Mouse (Mus musculus): ENCODE data around the gene Atp5f1. TPM values are rescaled to one million over a fixed set of nuclear protein-coding genes. Genes with fewer than 3 reads are reported as not detected.
"Not testable (repeated sequence)": the region's sequence is repeated elsewhere in the genome, so short reads cannot be mapped to it uniquely, and the experiment has no call there.

Atp5f1 gene
- total RNA-seq, 2 experiments from 2014 or later, result 328 to 331 TPM

DNA sequence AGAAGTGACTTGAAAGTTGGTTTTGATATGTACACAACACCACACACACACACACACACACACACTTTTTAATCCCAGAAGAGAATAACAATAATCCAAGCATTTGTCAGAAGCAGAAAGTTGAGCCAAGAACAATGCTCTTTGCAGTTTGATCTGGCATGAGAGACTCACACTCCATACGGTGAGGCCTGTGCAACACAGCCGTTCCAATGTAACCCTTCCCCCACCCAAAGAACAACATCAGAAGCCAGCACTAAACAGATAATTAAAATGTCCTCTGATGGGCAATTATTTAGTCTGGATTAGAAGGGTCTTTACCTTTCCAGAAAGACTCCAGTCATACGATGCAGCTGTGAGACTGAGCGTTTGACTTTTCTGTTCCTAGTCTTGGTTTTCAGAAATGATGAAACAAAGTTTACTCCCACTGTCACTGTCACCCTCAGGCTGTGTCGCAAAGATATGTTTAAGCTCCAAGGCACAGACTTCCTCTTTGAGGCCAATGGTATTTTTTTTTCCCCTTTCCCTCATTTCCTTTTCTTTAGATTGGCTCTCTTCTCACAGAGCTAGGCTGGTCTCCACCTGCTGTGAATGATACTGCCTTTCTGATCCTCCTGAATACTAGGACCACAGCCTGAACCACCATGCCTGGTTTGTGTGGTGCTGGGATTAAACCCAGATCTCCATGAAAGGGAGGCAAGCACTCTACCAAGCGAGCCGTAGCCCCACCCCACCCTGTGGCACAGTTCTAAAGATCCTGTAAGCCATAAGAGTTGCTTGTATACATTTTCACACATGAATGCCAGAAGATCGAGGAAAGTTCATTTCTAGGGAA, 27.4 kb downstream of the Atp5f1 start, which contains the start of gene I830077J02Rik:
Gene I830077J02Rik (minus strand): TSS at position 425 of the 832 bp plus-strand sequence.
- DNase-seq (ENCODE audit: low spot score in 2 of 2), result no peak

DNA sequence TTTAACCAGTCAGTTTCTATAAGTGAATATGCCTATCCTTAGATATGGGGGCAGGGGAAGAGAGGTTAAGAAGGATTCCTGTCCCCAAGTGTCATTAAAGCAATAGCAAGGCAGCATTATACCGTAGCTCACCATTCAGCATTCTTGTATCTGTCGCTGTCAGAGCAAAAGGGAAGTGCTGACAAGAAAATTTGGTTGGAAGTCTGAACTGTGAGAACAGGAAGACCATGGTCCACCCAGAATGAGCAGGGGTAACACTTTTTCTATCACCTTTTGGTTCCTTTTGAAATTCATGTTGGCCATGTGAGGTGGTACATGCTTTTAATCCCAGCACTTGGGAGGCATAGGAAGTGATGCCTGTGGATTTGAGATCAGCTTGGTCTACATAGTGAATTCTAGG, 28.8 kb downstream of the Atp5f1 start:
- DNase-seq (ENCODE audit: low spot score in 2 of 2), result no peak

DNA sequence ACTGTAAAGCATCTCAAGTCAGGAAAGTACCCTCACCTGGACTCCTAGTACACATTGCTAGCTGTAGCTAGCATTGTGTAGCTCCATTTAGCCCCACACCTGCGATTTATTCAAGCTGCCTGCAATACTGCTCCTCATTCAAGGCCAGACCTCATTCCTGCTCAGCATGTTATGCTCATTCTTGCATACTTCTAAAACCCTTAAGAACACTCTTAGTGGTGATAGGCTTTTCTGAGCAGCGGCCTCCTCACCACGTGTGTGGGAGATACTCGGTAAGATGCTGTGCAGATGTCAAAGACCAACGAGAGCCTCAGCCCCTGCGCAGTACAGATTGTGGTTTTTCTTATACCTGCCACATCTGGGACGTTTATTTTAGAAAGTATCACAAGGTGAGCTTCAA, 30.1 kb downstream of the Atp5f1 start:
- no peak for DNase-seq (ENCODE audit: low spot score in 2 of 2)

DNA sequence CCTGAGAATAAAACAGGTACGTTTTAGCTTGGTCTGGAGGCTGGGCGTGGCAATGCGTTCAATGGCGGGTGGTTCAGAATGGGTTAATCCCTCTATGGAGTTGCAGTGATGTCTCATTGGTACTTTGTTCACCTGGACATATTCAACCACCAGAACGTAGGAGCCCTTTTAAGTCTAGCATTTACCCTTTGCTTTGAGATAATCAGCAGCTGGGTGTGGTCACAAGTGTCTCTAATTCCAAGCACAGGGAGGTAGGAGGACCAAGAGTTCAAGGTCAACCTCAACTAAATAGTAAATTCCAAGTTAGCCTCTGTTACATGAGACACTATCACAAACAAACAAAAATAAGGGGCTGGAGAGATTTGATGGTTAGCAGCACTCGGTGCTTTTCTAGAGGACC, 31.1 kb downstream of the Atp5f1 start:
- no peak for DNase-seq (ENCODE audit: low spot score in 2 of 2)

DNA sequence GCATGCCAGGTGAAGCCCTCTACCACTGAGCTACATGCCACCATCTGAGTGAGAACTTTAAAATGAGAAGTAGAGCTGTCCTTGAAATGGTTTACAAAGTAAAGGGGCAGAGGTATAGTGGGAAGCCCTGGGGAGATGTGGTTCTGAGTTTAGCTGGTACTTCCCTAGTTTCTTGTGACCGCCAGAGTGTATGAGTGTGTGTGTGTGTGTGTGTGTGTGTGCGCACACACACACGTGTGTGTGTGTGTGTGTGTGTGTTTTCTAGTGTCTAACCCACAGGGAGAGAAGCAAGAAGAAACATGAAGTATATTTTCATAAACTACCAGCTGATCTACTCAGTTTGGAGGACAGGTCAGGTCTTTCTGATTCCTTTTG, 31.7 kb downstream of the Atp5f1 start:
- DNase-seq (ENCODE audit: low spot score in 2 of 2), result no peak

DNA sequence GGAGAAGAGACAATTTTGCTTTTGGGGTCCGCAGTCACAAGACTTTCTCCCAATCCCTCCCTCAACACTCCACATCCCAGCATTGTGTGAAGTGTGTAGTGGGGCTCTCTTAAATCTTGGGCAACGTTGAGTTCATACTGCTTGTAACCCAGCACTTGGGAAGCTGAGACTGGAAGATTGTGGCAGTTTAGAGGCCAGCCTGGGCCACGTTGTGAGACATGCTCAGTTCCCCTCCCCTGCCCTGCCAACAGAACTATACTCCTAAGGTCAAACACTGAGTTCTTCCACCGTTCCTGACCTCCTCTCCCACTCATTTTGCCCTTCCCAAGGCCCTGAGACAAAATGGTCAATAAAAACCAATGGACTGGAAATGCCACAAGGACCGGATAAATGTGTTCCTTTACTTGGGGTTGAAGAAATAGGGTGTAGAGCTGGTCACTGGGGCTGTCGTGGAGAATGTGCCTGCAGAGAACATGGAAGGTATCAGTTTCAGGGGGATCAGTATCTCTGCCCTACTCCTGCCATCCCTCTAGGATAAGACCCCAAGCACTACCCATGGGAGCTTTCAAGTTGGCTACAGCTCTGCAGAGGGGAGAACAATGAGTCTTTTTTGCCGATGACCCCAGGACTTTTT, 32.2 kb downstream of the Atp5f1 start:
- no peak for DNase-seq (ENCODE audit: low spot score in 2 of 2)

DNA sequence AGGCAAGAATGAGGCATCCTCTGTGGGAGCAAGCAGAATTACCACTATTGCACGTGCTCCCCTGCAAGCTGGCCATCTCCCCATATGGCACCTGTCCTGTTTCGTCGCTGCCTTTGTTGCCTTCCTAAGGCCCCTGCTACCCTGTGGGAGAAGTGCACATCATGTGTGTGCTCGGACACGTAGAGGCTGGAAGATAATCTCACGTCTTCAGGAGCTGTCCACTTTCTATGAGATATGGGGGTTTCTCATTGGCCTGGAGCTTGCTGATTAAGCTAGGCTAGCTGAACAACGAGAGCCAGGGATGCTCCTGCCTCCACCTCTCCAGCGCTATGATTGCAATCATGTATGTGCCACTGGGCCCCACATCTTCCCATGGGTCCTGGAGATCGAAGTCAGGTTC, 35.3 kb downstream of the Atp5f1 start:
- no peak for DNase-seq (ENCODE audit: low spot score in 2 of 2)

DNA sequence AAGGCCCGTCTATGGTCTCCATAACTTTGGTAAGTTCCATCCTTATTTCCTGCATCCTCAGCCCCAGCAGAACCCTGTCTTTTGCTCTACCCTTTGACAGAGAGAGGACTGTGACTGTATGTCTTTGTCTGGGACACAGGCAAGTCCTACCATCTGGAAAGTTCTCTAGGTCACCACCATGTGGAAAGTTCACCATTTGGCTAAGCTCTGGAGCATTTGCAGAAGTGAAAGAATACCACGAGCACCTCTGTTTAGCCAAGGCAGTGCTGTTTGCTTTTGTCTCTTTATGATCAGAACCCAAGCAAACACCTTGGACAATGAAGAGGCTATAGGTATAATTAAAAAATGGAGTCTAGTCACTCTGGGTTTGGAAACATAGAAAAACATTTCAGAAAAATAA, 37.9 kb downstream of the Atp5f1 start:
- DNase-seq (ENCODE audit: low spot score in 2 of 2), result no peak

DNA sequence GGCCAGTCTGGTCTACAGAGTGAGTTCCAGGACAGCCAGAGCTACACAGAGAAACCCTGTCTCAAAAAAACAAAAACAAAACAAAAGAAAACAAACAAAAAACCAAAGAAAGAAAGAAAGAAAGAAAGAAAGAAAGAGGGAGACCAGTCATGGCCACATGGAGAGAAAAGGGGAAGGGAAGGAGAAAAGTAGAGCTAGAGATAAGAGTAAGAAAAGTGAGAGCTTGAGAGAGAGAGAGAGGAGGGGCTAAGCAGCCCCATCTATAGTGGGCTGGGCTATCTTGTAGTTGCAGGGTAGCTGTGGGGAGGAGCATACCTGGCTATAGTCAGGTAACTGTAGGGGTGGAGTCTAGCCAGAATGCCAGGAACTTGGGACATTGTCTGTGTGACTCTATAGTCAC, 39.2 kb downstream of the Atp5f1 start:
- not testable (repeated sequence) for DNase-seq (ENCODE audit: low spot score in 2 of 2)

DNA sequence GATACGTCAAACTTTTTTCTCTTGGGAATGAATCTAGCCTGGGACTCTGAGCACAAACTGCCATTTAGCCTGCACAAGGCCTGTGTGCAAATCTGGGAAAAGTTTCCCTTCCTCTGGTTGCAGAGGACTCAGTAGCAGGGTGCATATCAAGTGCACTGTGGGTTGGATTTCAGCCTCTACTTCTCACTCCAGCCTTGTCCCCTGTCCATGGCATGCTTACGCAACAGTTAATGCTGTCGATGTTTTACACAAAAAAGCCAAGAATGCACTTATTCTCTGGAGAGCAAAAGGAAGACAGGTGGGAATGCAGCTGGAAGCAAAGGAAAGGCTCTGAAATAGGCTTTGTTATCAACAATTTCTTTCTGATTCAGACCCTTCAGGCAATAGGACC, 41.5 kb downstream of the Atp5f1 start:
- DNase-seq (ENCODE audit: low spot score in 2 of 2), result no peak

DNA sequence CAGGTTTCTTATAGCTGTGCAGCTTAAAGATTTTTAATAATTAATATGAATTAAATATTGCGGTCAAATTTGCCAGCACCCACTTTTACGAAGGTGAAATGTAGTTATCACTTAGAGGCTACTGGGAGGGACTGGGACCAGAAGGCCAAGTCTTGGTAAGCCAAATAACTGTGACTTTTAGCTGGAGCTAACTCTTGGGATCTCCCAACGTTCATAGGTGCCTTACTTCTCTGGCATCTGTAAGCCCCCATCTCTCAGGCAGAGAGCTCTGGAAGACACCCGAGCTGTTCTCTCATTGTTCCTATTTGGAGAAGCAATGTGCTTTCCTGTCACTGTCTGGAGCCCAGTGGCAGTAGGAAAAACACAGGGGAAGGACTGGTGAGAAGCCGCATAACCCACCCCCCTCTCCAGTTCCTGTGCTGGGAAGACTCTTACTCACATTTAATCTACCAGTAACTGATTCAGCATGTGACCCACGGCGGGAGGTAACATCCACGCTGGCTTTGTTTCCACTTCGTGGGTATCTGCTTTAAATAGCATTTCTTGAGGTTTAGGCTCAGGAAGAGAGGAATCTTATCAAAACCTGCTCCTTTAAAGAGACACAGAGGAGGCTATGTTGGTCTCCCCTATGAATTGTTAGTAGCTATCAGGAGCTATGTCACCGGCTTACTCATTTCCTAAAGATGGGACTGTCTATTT, 42.1 kb downstream of the Atp5f1 start:
- DNase-seq (ENCODE audit: low spot score in 2 of 2), result no peak

DNA sequence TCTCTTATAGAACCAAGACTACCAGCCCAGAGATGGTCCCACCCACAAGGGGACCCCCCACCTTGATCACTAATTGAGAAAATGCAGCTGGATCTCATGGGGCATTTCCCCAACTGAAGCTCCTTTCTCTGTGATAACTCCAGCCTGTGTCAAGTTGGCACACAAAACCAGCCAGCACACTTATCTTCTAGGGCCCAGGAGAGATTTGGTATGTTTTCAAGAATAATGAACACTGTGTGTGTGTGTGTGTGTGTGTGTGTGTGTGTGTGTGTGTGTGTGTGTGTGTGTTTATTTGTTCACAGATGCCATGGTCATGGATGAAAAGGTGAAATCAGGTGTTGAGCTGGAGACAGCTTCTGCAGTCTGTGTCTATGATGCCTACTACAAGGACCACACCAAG, 43.4 kb downstream of the Atp5f1 start:
- DNase-seq (ENCODE audit: low spot score in 2 of 2), result not testable (repeated sequence)

DNA sequence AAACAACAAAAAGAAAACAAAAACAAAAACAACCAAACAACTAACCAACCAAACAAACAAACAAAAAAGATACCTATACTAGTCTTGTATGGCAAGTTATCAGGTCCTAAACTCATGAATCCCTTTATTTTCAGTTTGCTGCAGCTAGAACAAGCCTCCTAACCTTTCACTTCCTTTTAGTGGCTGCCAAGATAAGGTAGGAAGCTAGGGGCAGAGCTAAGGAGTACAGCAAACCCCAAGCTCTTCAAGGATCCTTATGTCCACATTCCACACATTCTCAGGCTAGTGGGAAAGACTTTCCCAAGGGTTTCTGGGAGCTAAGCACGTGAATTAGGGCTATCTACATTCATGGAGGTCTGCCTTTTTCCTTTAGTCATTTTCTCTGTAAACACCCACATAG, 44.6 kb downstream of the Atp5f1 start:
- DNase-seq (ENCODE audit: low spot score in 2 of 2), result no peak

DNA sequence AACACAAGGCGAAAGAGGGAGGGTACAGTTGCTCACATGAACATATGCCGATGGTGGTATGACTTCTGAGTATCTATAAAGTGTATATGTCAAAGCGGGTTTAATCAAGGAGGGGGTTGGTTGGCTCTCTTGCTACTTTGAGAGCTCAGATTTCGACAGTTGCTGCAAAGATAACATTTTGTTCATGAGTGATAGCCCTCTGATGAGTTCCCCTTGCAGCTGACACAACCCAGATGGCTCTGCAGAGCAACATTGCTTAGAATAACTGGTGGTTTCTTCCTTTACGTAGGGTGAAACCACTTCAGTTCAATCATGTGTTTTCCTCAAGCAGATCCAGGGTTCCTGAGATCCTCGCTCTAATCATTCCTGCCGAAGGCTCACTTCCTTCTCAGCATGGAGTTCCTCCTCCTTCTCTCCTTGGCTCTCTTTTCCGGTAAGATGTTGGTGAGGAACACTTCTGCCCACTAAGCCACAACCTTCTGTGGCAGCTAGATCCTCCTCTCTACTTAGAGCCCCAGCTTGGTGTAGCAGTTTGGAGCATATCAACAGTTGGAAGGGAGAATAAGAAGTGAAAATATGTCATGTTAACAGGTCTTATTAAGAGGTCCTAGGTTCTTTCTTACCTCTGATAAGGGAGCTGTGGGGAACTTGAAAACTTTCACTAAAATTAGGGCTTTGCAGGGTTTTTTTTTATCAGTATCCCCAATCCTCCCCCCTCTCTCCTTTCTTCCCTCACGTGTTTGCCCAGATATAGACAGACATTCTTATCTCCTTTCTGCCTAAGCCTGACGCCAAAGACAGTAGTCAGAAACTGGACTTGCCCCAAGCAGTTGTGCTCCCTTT, 45.8 kb downstream of the Atp5f1 start:
- DNase-seq (ENCODE audit: low spot score in 2 of 2), result no peak

DNA sequence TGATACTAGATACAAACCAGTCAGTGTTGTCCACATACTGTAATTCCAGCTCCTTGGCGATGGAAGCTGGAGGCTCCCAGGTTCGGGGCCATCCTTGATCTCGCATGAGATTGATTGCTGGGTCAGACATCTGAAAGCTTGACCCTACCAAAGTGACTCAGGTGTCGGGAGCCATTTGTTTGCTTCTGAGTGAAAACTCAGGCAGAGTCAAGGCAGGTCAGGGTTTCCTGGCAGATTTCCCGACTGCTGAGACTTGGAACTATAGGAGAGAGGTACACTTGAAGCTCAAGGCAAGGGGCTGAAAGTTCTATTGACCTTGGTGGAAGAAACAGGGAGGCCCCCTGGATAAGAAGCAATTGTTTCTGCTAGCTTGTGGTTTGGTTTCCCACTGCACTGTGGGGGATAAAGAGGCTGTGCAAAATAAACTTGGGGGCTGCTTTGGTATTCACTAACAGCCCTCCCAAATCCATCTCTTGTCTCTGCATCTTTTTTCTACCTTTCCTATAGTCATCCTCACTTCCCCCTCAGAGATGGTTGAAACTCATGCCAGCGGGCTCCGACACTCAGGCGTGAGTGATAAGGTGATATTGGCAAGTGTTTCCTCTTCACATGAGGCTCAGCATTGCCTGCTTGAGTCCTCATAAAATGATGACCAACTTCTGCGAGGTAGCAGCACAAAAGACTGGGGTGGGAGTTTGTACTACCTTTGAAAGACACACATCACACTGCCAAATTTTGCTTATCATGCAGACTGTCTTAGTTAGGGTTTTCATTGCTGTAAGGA, 47.6 kb downstream of the Atp5f1 start:
- DNase-seq (ENCODE audit: low spot score in 2 of 2), result no peak

DNA sequence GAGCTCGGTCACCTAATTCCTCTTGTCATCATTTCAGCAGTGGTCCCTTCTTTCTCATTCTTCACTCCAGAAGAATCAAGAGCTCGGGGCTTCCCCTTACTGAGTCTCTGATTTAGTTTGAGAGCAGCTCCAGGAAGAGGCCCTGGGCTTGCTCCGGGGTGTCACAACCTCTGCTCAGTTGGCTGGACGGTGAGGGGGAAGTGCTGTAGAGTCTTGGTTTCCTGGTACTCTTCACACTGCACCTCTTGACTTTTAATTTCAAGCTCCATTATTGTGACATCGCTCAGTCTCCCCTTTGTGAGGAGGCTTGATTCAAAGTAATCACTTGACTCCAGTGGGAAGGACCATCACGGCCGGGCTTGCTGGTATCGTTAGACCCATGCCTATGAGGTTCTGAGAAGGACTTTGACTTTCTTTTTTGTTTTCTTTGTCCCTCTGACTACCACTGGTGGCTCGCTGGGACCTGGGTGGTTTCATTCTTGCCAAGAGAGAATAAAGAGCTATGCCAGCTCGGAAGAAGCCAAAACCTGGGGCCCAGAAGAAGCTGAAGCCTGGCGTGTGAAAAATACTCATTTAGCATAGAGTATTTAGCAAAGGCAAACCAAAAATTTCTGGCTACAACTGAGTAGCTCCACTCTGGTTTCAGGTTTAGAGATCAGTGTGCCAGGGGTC, 49.2 kb downstream of the Atp5f1 start:
- DNase-seq (ENCODE audit: low spot score in 2 of 2), result no peak

DNA sequence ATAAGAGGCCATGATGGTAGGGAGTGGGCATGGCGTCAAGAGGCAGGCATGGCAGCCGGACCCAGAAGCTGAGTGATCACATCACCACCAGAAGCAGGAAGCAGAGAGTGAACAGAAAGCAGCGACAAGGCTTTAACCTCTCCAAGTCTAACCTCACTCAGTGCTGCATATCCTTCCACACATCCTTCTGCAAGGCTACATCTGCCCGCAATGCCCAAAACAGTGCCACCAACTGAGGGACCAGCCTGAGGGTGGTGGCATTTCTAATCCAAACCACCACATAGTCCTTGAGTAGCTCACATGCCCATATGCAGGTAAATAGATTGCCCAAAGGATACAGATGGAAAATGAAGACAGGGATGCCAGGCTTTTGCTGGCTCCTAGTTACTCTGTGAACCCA, 50.9 kb downstream of the Atp5f1 start:
- no peak for DNase-seq (ENCODE audit: low spot score in 2 of 2)

DNA sequence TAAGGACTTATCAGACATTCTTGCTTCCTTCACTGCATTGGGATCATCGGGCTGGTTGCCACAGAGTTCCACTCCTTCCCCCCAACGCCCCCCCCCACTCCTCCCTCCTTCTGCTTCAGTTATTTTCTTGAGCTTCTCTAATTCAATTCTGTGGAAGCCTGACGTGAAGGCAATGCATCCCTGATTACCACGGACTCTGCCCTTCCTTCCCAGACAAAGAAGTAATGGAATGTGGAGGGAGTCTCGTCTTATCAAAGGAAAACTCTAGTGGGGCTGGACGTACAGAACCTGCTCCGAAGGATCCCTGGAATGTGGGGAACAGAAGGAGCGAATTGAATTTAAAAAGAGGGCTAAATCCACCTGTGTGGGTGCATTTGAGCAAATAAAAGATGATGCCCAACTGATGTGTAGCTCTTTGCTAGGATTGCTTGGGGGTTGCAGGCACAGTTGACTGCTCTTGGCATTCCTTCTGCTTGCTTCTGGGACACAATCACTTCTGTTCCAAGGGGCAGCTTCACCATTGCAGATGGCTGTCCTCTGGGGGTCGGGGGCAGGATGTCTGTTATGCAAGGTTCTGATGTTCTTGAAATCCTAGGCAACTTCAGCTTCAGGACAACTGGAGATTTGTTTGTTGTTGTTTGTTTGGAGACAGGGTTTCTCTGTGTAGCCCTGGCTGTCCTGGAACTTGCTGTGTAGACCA, 51.8 kb downstream of the Atp5f1 start:
- DNase-seq (ENCODE audit: low spot score in 2 of 2), result no peak

DNA sequence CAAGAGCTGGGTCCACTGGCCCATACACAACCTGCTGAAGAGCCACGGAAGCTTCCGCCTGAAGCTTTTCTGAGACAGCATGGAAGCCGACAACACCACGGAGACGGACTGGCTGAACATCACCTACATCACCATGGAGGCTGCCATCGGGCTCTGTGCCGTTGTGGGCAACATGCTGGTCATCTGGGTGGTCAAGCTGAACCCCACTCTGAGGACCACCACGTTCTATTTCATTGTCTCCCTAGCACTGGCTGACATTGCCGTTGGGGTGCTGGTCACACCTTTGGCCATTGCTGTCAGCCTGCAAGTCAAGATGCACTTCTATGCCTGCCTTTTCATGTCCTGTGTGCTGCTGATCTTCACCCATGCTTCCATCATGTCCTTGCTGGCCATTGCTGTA, 55.2 kb downstream of the Atp5f1 start:
- no peak for DNase-seq (ENCODE audit: low spot score in 2 of 2)
